Mouse (Mus musculus): ENCODE measurements around the gene Uba1. TPM values are rescaled to one million over a fixed set of nuclear protein-coding genes. Genes with fewer than 3 reads are reported as not detected.
"Not testable (repeated sequence)": the region's sequence is repeated elsewhere in the genome, so short reads cannot be mapped to it uniquely, and the experiment has no call there.

Gene Uba1
- polyA plus RNA-seq, 1 experiment = 234 TPM

- 16% methylated on average over 32 of the region's 32 CpGs for WGBS
- DNase-seq (ENCODE audit: low read depth, low spot score) = no peak
Measured at GRCm38 (mm10) chrX:20704295-20705082, 46.4 kb downstream of the Uba1 start.

- WGBS = 23% methylated on average over 3 of the region's 3 CpGs
- DNase-seq (ENCODE audit: low read depth, low spot score) = no peak
Measured at GRCm38 (mm10) chrX:20705083-20705402, 46.9 kb downstream of the Uba1 start.

- WGBS = 69% methylated on average over 5 of the region's 5 CpGs
- DNase-seq (ENCODE audit: low read depth, low spot score) = no peak
Measured at GRCm38 (mm10) chrX:20728681-20729080, 70.6 kb downstream of the Uba1 start.

GRCm38 (mm10) chrX:20730048-20730447, 71.9 kb downstream of the Uba1 start:
- WGBS = 31% methylated on average over 10 of the region's 10 CpGs
- not testable (repeated sequence) for DNase-seq (ENCODE audit: low read depth, low spot score)

Other genes with a start within 250 kb of the Uba1 start
- 0.52 and 1.0 TPM in 2 replicates for gene Jade3, start 232.6 kb upstream of the Uba1 start, polyA plus RNA-seq (2012; rRNA removed)
- gene Rgn, start 108.5 kb upstream of the Uba1 start, polyA plus RNA-seq (2012; rRNA removed) = 0.32 and 0.80 TPM in 2 replicates
- 35.3 and 49.5 TPM in 2 replicates for gene Rbm10, start 40.8 kb upstream of the Uba1 start, polyA plus RNA-seq (2012; rRNA removed)
- 162 and 164 TPM in 2 replicates for gene Ndufb11, start 40.7 kb upstream of the Uba1 start, polyA plus RNA-seq (2012; rRNA removed)
- gene Cdk16, start 29.6 kb downstream of the Uba1 start, polyA plus RNA-seq (2012; rRNA removed) = 137 and 175 TPM in 2 replicates
- gene Usp11, start 45.6 kb downstream of the Uba1 start, polyA plus RNA-seq (2012; rRNA removed) = 4.4 and 5.7 TPM in 2 replicates
- gene Araf, start 139.5 kb downstream of the Uba1 start, polyA plus RNA-seq (2012; rRNA removed) = 117 and 143 TPM in 2 replicates
- 3.7 and 5.5 TPM in 2 replicates for gene Timp1, start 211.8 kb downstream of the Uba1 start, polyA plus RNA-seq (2012; rRNA removed)